Mouse (Mus musculus) intestine, postnatal 0 days (tissue): ENCODE measurements around the gene Pprc1. TPM values are rescaled to one million over a fixed set of nuclear protein-coding genes. Genes with fewer than 3 reads are reported as not detected.

ENCODE experiments used
- ATAC-seq: fragments of 200-750 bp; cut with Nextera tagmentation; 2 replicates; pipeline ENCODE4 v1.8.0; 2017; ENCODE audit warnings: mild to moderate bottlenecking, moderate TSS enrichment, moderate library complexity
- H3K27ac ChIP-seq: fragments of 300-500 bp; sonication (generic); 2 replicates; pipeline ENCODE4 v1.5.1; 2014; ENCODE audit warnings: mild to moderate bottlenecking, low read depth, low read length, moderate library complexity
- H3K27me3 ChIP-seq: fragments of 300-500 bp; sonication (generic); replicated peaks from 2 replicates; pipeline ENCODE4 v1.6.1; 2014; ENCODE audit warnings: low read length, mixed read lengths; ENCODE audit not compliant: control insufficient read depth, insufficient read depth
- H3K36me3 ChIP-seq: fragments of 300-500 bp; sonication (generic); 2 replicates; pipeline ENCODE4 v1.6.1; 2014; ENCODE audit warnings: mild to moderate bottlenecking, moderate library complexity; ENCODE audit not compliant: control insufficient read depth, insufficient read depth
- H3K4me1 ChIP-seq: fragments of 300-500 bp; sonication (generic); replicated peaks from 2 replicates; pipeline ENCODE4 v1.6.1; 2014; ENCODE audit warnings: antibody characterized with exemption, low read length, mixed read lengths; ENCODE audit not compliant: control insufficient read depth, insufficient read depth
- H3K4me2 ChIP-seq: fragments of 300-500 bp; sonication (generic); replicated peaks from 2 replicates; pipeline ENCODE4 v1.6.1; 2014; ENCODE audit warnings: low read depth, mild to moderate bottlenecking, moderate library complexity
- H3K4me3 ChIP-seq: fragments of 300-500 bp; sonication (generic); 2 replicates; pipeline ENCODE4 v1.5.1; 2014; ENCODE audit warnings: low read depth, low read length
- H3K9ac ChIP-seq: fragments of 300-500 bp; sonication (generic); 2 replicates; pipeline ENCODE4 v1.6.1; 2014; ENCODE audit warnings: mild to moderate bottlenecking, low read depth, low read length
- H3K9me3 ChIP-seq: fragments of 300-500 bp; sonication (generic); 2 replicates; pipeline ENCODE4 v1.6.1; 2016; ENCODE audit warnings: mixed run types; ENCODE audit not compliant: control insufficient read depth
- CTCF ChIP-seq: sonication (generic); IDR thresholded peaks from 2 replicates; pipeline ENCODE4 v1.5.1; 2016; ENCODE audit warnings: low read depth, mild to moderate bottlenecking, control low read depth, antibody characterized with exemption, moderate library complexity
- WGBS: fragments of 180-500 bp; shearing (Covaris S2); extraction: QIAGEN DNeasy Blood & Tissue Kit; methylation state at CpG from one replicate; pipeline ENCODE4 v1.1.7; 2014; 5-methylcytosine and 5-hydroxymethylcytosine counted together
- polyA plus RNA-seq: library from polyadenylated mRNA; unstranded; fragments of >200 nt; fragmentation: Nextera tagmentation; extraction: Ambion mirVana; gene quantifications from 2 replicates; pipeline ENCODE4 v1.2.1, GENCODE M21; 2015

Gene Pprc1
- polyA plus RNA-seq, 1 experiment from 2014 or later = 8.3 TPM

DNA sequence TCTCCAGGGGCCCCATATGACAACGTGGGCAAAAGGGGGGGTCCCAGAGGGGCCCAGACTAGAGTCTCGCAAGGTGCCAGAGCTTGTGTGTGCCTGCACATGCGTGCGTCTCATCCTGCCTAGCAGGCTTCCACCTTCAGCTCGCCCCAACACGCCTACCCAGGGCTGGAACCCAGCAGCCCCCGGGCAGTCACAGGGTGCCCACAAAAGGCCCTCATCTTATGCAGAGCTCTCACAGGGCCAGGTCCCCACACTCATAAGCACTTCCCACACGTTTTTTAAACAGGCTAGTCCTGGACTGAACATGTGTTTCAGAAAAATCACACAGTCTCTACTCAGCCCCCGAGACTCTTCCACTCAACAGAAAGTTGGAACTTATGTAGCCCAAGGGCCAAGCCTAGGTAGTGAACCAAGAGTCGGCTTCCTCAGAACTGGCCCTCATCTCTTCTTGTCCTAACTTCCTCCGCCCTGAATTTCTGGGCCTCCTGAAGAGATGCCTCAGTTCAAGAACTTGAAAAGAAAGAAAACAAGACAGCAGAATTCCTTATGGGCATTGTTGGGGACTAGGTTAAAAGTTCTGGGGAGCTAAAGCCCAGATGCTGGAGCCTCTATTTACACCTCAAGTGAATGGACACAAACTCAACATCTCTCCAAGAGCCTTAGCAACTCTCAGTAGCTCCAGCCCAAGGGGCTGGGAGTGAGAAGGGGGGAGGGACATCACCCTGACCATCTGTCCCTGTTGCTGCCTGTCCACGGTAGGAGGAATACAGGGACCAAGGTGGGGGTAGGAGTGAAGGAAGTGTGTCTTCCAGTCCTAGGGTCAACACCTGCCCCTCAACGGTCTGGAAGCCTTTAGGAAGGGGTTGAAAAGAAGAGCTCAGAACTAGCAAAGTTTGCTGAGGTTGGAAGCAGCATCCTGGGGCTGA is 6.5 kb upstream of the Pprc1 start:
- peak overlapping the region; percentile 81 for H3K4me2 ChIP-seq
- WGBS = 6% methylated on average over 13 of the region's 13 CpGs
- no peak for TF ChIP-seq CTCF
- H3K27me3 ChIP-seq = no peaks in the 10 kb centered on the region
- ATAC-seq = no peak
- H3K36me3 ChIP-seq = peaks cover 33% of the 10 kb centered on the region
- H3K27ac ChIP-seq = no peak overlapping the region
- peaks cover 20% of the 10 kb centered on the region for H3K4me1 ChIP-seq
- H3K9ac ChIP-seq = peak overlapping the region; percentile 83
- no peaks in the 10 kb centered on the region for H3K9me3 ChIP-seq
- peak overlapping the region; percentile 55 for H3K4me3 ChIP-seq

DNA sequence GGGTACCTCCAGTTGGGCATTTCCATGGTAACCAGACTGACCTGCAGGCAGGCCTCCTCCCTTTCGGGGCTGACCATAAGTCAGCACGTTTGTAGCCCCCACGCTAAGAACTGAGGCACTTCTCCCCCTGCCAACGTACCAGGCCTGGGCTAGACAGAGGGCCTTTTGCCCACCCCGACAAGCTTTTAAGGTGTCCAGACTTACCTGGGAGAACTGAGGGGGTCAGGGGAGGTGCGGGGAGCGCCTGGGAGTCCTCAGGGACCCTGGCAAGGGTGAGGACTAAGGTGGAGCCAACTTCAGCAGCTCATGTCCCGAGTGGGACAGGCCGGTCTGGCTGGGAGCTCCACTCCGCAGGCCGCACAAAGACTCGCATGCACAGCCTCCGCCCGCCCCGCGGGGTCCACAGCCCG is 5.8 kb upstream of the Pprc1 start:
- WGBS = 0% methylated on average over 11 of the region's 17 CpGs
- H3K4me1 ChIP-seq = peaks cover 20% of the 10 kb centered on the region

DNA sequence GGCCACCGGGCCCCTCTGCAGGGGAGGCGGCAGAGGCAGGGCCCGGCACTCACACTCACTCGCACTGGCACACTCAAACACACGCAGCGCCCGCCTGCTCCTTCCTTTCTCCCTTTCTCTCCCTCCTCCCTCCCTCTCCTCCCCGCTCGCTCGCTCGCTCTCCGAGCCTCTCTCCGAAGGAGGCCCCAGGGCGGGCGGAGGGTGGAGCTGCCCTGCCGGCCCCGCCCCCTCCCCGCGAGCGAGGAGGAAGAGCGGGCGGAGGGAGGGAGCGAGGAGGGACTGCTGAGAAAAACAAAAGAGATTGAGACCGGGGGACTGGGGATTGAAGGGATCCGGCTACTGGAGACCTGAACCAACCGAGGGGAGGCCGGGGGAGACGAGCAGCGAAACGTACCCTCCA is 5.2 kb upstream of the Pprc1 start:
- under 1% methylated on average over 25 of the region's 30 CpGs for WGBS
- H3K4me1 ChIP-seq = peaks cover 20% of the 10 kb centered on the region
- H3K27ac ChIP-seq = peak overlapping the region; percentile 79
- no peaks in the 10 kb centered on the region for H3K27me3 ChIP-seq
- no peak for TF ChIP-seq CTCF
- H3K9me3 ChIP-seq = no peaks in the 10 kb centered on the region
- peak overlapping the region; percentile 55 for H3K4me3 ChIP-seq
- ATAC-seq = peak; percentile 82
- H3K36me3 ChIP-seq = peaks cover 21% of the 10 kb centered on the region
- peak overlapping the region; percentile 81 for H3K4me2 ChIP-seq
- peak overlapping the region; percentile 83 for H3K9ac ChIP-seq

More for the DNA sequence above, 5.8 kb upstream of the Pprc1 start:
- peak overlapping the region; percentile 79 for H3K27ac ChIP-seq
- H3K4me2 ChIP-seq = peak overlapping the region; percentile 81
- no peaks in the 10 kb centered on the region for H3K9me3 ChIP-seq
- no peaks in the 10 kb centered on the region for H3K27me3 ChIP-seq
- H3K4me3 ChIP-seq = peak overlapping the region; percentile 55
- peaks cover 27% of the 10 kb centered on the region for H3K36me3 ChIP-seq
- ATAC-seq = peak; percentile 14; the same call in 1 of the 2 replicates
- peak overlapping the region; percentile 83 for H3K9ac ChIP-seq
- no peak for TF ChIP-seq CTCF

GRCm38 (mm10) chr19:46040149-46040902 is 4.4 kb upstream of the Pprc1 start:
- Histone ChIP-seq H3K4me2 (peak overlapping the region; percentile 81), H3K27me3 (no peaks in the 10 kb centered on the region), H3K9ac (0 out of 2 replicates have a peak overlapping the region, but pooled peaks have one; percentile 0), H3K4me3 (peak overlapping the region; percentile 55; the same call in 1 of the 2 replicates), H3K9me3 (no peaks in the 10 kb centered on the region), H3K36me3 (peaks cover 13% of the 10 kb centered on the region), H3K4me1 (peaks cover 20% of the 10 kb centered on the region), H3K27ac (peak overlapping the region; percentile 79)
- no peak for ATAC-seq
- TF ChIP-seq CTCF = no peak
- WGBS = 44% methylated on average over 14 of the region's 14 CpGs

- WGBS = 38% methylated on average over 7 of the region's 7 CpGs
- peaks cover 3% of the 10 kb centered on the region for H3K36me3 ChIP-seq
- TF ChIP-seq CTCF = no peak
- H3K9me3 ChIP-seq = no peaks in the 10 kb centered on the region
- peak overlapping the region; percentile 96 for H3K4me2 ChIP-seq
- ATAC-seq = no peak
- 0 out of 2 replicates have a peak overlapping the region, but pooled peaks have one; percentile 54 for H3K27ac ChIP-seq
- H3K9ac ChIP-seq = peak overlapping the region; percentile 31; the same call in 1 of the 2 replicates
- H3K27me3 ChIP-seq = no peaks in the 10 kb centered on the region
- H3K4me1 ChIP-seq = peaks cover 20% of the 10 kb centered on the region
- peak overlapping the region; percentile 12; the same call in 1 of the 2 replicates for H3K4me3 ChIP-seq
Observed at GRCm38 (mm10) chr19:46041299-46041932, 3.3 kb upstream of the Pprc1 start.
